Mouse (Mus musculus) activated CD4-positive, CD25-positive, alpha-beta regulatory T cell, adult 4 months (primary cell): Measurements from ENCODE around the gene Naaa. TPM values are rescaled to one million over a fixed set of nuclear protein-coding genes. Genes with fewer than 3 reads are reported as not detected.

ENCODE experiments used
- ATAC-seq: one replicate; pipeline ENCODE4 v1.8.0; 2017
- polyA plus RNA-seq, 2 experiments: library from polyadenylated mRNA; unstranded; fragments of 100-300 nt; shearing (Covaris generic); gene quantifications; one replicate each; pipeline ENCODE4 v1.2.1; 2017

Naaa gene
- polyA plus RNA-seq, 2 experiments from 2014 or later: 9.2 to 11.5 TPM

DNA sequence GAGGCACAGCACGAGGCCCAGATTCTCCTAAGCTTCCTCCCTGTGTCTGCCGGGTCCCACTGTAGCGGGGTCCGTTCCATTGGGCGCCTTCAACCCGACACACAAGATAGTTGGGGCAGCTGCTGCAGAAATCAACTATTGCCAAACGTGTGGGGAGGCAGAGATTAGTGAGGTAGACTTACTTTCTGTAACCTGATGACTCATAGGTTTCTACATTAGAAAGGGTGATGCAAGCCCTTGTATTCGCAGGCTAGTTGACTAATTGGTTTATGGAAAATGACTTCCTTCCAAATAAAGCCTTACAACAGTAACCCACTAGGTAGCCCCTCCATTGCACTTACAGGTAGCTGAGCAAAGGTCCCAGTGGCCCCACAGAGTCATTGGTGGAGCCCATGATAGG, 15.3 kb downstream of the Naaa start:
- no peak for ATAC-seq

DNA sequence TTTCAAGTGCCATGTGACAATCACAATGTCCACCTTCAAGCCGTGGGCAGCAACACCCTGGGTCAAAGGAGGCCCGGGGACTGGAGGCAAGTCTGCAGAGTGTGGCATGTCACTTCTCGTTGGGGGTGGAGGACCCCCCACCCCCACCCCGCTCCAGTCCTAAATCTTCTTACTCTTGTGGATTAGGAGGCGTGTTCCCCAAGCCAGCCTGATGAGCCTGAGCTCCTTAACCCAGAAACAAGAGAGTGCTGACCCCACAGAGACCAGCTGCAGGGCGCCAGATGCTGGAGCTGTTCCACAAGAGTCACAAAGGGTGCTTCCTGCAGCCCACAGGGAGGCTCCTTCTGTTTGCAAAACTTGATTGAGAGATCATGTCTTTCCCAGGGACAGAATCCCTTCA, 21.8 kb downstream of the Naaa start, which contains the start of gene Ppef2:
Gene Ppef2 (minus strand): TSS at position 61 of the 400 bp plus-strand sequence.
- ATAC-seq: no peak

DNA sequence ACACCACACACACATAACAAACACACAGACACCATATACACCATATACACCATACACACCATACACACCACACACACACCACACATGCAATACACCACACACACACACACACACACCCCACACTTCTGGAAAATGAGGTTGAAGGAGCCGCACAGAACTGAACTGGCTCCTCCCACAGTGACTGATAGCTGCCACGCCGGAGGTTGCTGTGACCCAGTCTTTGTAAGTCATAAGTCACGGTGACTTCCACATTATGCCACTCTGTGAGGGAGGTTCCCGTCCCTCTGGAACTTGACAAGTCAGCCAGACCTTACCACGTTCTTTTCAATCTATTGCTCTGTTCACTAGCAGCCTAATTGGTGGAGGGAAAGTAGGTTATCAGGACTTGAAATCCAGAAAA, 23.5 kb downstream of the Naaa start:
- ATAC-seq: no peak

DNA sequence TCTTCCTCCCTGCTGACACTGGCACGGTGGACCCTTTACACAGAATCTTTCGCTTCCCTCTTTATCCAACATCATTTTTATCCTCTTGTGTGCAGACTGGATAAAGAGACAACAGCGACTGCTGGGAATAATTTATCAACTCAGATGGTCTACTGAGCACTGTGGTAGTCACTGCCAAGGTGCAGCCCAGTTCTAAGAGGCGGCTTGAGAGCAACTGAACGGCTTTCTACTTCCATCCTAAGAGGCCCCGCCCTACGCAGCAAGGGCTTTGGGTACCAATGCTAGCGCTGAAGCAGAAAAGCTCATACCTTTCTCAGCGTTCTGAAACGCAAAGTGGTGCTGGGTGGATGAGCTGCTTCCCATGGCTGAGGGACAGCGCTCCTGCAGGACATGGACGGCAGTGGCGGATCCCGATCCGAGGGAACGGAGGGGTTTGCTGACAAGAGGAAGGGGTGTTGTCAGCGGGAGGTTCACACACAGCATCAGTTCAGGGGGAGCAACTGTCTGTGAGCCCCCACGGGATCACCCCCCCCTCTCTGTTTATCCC, 25.1 kb downstream of the Naaa start:
- no peak for ATAC-seq

DNA sequence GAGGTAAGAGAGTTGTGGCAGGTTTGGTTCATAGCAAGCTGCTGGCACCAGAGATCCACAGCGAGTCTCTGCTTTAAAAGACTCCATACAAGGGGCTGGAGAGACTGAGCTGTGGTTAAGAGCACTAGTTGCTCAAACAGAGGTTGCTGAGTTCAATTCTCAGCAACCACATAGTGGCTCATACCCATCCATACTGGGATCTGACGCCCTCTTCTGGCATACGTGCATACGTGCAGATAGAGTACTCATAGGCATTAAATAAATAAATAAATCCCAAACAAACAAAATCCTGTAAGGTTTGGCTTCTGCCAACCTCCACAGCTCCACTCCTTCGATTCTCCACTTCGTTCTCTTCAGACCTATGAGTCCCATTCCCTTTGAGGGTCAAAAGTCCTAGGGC, 25.9 kb downstream of the Naaa start:
- no peak for ATAC-seq

DNA sequence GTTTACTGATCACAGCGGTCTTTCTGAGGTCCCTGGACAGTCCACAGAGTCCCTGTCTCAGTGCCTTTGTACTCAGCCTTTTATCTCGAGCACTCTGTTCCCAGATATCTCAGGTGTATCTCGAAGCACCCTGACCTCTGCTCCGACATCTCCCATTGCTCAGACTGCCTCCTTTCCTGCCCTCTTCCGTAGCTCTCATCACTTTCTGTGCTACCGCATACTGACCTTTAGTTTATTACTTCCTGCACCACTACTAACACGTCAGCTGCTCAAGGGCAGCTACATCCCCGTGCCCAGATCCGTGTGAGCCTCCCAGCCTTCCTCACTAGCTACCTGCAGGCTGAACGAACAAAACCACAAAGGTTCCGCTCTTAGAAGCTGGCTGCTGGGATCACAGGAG, 29.4 kb downstream of the Naaa start:
- no peak for ATAC-seq

DNA sequence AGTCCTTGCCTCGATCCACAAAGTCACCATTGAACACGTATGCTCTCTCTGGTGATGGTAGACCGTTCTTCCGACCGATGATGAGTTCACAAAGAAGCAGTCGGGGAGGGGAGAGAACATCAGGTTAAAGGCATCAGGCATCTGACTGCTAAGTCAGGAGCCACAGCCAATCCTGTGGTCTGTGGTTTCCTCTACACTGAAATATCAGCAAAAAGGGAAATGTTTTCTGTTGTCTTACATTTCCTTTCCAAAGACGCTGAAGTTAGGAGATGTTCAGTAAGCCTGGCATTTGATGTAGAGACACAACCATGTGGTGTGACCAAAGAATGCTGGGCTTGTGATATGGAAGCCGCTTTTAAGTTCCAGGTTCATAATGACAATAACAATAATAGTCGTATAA, 32.5 kb downstream of the Naaa start:
- ATAC-seq: peak; percentile 95

DNA sequence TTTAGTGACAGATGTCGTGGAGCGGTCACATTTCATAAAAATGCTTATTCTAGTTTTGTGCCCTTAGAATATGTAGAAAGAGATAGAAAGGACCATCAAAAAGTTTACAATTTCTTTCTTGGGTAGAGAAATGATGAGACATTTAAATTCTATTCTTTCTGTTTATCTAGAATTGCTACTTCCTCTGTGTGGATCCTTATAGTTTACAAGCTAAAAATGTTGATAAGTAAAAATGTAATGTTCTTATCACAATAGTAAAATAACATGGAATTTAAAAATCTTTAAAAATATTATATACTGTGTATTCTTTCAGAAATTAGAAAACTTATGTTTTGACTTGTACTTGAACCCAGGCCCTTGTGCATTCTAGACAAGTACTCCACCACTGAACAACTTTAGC, 33.1 kb downstream of the Naaa start:
- no peak for ATAC-seq

DNA sequence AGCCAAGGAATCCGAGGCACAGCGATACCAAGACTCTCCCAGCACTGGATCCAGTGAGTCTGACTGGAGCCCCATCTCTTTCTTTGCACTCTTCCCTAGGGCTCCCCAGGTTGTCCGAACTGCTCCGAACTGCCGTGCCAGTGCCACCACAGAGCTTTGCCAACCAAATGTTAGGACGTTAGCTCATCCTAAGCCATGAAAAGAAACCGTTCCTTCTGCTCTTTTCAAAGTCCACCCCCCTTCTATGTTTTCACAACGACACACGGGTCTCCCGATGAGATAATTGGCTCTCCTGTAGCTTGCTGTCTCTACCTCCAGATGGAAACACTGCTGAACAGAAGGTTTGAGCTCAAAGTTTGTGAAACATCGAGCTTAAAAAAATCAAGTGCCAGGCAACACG, 37.2 kb downstream of the Naaa start:
- ATAC-seq: no peak

DNA sequence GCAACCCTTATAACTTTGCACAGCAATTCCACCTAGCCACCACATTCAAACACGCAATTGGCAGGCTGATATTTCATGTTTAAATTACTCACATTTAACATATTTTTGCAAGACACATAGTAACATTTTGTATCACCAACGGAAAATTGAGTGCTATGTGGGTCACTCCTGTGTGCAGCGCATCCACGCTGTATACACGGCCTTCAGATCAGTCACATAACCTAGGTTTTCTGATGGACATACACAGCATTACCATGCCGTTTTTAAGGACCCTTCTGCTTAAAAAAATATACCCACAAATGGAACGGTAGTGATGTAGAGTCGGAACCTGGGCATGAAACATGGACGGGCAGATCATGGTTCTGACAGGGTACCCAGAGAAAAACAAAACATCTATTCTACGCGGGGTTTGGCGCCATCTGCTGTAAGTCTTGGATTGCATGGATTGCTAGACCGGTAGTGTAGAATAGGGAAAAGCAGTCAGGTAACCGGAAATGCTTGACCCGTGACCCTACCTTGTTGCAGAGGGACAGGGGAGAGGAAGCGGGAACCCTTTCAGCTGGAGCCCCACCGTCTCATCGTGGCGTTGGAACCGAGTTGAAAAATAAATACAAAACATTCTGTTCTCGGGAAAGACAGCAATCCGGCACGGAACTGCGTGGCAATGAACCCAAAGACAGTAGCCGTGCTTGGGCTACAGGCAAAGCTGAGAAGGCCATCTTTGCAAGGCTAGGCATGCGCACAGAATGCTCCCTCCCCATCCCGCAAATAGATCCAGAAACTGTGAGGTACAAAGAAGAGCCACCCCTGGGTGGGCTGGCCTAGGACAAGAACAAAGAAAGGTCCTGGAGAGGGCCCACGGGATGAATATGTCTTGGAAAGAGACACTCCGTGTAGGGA, 38.4 kb downstream of the Naaa start:
- ATAC-seq: no peak

DNA sequence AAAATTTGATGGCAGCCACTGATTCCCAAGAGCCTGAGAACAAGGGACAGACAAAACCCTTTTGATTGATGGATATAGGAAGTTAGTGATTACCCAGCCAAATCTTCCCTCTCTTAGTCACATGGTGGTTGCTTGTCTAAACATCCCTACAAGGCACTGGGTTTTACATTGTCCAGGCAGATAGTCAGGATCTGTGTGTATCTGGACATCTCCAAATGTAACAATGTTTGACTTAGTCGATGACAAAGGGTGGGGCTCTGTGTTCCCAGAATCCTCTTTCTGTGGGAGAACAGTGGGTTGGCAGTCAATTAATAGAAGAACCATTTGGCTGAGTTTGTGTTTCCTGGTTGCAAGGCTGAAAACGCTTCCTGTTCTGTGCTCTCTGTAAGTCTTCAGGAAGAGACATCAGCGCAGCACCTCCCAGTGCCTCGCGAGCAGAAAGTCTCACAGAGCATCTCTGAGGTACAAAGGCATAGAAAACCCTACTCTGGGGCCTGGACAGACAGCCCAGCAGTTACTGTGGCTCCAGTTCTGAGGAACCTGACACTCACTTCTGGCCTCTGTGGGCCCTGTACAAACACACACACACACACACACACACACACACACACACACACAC, 42.9 kb downstream of the Naaa start:
- ATAC-seq: peak; percentile 54

DNA sequence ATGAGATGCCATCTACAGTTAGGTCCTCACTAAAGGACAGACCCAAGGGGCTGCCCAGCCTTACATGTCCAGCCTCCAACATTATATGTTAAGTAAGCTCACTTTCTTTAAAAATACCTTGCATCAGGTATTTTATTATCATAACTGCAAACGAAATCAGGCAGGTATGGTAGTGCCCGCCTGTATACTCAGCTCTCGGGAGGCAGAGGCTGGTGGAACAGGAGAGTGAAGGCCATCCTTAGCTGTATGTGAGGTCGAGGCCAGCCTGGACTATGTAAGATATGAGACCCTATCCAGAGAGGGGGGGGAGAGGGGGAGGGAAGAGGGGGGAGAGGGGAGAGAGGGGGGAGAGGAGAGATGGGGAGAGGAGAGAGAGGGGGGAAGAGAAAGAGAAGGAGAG, 44.6 kb downstream of the Naaa start:
- no peak for ATAC-seq

DNA sequence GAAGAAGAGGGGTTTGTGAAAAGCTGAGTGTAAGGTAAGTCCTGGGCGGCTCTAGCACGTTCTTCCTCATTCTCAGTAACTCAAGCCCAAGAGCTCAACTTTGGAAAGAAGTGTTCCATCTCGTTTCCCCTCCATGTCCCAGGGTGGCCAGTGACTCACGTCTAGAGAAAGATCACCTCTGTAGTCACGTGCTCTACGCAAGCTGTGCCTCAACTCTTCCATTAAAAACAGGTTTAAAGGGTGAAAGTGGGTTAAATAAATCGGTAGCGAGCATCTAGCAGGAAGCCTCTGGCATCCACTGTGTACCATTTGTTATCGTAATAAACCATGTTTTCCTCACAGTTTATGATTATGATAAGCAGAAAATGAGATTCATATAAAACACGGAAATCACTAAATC, 46.1 kb downstream of the Naaa start:
- ATAC-seq: no peak

DNA sequence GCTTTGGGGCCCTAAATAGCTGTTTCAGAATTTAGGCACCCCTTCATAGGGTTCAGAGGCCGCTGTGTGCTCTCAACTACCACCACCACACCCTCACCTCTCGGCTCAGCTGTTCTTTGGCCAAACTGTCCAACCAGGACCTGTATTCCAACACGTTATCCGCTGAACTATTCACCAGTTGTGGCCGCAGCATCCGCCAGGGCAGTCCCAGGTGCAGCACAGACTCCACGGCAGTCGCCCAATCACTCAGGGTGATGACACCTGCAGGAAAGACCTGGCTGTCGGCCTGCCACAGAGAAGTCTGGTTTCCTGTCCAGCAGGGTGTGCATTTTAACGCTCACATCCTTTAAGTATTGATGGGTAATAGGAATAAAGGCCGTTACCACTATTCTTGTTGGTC, 47.7 kb downstream of the Naaa start:
- ATAC-seq: no peak

DNA sequence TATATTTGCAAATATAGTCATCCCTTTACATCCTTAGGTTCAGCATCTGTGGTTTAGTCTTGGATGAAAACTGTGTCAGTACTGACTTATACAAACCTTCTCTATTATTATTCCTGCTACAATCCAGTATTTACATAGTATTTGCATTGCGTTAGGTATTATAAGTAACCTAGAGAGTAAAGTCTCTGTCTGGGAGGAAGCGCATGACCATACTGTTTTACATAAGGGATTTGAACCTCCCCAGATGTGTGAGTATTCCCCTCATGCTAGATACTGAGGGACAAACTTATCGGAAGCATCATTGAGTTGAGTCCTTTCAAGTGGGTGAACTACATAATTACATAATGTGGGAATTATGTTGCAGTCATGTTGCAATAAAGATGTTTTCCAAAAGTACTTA, 48.5 kb downstream of the Naaa start:
- ATAC-seq: no peak

DNA sequence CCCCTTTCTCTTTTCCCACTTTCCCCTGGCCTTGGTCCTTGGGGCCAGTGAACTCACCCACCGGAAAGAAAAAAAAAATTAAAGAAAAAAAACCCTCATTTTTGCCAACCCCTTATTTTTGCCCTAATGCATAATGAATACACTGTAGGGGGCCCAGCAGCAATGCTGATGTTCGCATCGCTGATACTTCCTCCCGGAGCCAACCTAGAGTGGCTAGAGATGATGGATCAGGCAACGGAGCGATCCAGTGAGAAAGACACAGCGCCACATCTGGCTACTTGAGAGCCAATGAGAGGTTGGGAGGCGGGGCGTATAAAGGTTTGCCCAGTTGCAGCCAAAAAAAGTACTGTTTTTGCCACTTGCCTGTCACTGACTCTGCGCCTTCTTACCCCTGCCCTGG, 49.2 kb downstream of the Naaa start:
- no peak for ATAC-seq

DNA sequence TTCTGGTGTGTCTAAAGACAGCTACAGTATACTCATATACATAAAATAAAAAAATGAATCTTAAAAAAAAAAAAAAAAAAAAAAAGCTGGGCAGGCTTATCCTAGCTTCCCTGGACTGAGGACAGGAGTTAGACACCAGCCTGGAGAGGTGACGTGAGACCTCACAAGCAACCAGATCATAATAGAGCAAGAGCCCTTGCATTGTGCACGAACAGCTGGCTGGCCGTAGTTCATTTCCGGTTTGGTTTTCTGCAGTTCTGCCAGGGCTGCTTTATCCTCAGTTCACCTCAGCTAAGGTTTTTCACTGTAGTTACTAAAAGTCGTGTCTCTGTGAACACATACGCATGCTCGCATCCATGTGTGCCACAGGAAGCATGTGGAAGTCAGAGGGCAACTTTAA, 50.2 kb downstream of the Naaa start:
- ATAC-seq: no peak

DNA sequence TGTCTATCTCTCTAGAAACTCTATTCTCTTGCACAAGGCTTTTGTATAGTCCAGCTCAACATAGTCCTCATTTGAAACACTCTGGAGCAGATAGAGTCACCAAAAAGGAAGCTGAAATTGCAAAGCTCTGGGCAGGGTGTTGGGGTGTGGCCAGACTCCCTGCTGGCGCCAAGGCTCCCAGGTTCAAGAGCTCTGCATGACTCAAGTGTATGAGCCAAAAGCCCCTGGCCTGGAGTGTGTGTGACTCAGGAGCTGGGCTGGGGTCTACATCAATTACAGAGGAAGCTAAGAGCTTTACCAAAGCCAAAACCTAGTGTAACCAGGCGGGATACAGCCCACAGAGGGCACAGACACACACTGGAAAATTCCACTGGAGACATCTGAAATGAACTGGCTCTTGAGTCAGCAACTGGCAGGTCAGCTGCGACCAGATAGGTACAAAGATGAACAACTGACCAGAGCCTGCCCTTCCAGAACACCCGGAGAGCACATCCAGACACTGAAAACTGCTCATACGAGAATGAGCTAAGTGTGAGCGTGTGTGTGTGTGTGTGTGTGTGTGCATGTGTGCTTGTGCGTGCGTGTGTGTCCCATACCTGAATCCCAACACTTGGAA, 57.6 kb downstream of the Naaa start:
- no peak for ATAC-seq

DNA sequence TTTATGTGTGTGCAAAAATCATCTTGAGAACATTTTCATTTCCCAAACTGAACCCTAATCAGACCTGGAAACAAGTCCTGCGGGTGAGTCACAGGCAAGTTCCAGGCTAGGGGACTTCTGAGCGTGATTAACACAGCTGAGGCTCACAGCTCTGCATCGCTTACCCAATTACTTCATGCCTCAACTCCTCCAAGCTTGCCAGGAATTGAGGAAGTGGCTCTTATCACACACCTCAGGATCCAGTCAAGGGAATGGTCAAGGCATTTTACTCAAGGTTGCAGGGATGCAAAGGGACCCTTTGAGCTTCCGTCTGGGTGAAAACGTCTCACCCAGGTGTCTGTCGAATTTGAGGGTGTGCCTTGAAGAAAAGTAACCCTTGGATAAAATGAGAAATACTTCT, 58.1 kb downstream of the Naaa start:
- no peak for ATAC-seq

DNA sequence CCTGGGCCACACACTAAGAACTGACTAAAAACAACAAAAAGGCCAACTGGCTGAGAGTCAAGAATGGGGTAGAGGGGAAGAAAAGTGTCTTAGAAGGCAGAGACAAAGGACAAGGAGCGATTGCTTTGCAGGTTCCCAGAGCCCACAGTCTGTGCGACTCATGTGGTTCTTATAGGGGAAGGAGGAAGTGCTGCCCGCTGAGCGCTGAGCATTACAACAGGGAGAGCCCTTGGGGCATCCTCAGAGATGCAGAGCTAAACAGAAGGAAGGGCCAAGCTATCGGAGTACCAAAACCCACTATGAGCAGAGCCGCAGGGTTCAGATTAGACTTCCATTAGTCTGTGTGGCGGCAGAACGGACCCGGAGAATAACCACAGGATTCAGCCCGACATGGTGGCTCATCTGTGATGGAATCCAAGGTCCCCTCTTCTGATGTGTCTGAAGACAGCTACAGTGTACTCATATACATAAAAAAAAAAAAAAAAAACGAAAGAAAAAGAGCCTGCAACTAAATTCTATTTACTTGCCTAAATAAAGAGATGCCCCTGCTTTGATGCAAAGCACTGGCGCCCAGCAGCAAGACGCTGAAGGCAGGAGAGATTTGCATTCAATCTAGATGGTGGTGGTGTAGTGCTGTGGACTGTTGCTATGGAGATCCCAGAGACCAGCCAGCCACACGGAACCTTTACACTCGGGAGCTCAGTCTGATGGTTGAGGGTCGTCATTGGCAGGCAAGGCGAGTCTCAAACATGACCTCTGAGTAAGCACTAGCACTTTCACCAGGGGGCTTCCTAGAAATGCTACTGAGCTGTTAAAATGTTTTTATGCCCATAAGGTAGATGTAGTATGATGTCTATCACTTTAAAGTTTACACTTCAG, 58.8 kb downstream of the Naaa start:
- no peak for ATAC-seq

DNA sequence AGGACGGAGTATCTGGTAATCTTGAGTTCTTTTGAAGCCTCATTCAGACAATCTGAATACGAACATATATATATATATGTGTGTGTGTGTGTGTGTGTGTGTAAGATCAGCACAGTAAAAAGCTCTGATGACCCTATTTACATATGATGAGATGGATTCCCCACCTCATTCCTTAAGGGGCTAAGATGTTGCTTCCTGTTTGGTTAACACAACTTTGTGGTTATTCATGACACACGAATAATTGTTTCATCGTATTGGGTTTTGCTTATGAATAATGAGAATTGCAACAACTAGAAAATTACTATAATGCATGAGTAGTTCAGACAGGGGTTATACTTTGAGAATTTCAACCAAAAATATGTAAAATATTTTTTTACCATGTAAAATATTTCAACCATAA, 62.7 kb downstream of the Naaa start, which contains the start of gene U90926:
Gene U90926 (minus strand): TSS at position 101 of the 400 bp plus-strand sequence.
- ATAC-seq: no peak

DNA sequence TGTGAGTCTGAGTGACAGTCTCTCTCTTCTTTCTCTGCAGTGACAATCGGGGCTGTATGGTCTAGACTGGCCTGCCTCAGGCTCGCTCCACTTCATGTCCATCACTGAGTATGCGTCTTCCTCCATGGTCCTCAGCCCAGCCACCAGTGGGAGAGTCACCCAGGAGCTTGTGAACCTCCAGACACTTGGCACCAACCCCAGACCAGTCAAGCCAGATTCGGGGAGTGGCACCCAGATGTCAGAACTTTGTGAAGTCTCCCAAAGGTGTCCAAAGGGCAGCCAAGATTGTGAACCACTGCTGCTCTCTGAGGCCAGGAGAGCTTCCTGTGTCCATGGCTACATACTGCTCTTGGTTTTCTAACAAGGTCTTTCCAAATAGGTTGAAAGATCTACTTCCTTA, 65.7 kb downstream of the Naaa start:
- no peak for ATAC-seq
